8 mouse cellular contexts compared by ENCODE assay signal in the genomic region with DNA sequence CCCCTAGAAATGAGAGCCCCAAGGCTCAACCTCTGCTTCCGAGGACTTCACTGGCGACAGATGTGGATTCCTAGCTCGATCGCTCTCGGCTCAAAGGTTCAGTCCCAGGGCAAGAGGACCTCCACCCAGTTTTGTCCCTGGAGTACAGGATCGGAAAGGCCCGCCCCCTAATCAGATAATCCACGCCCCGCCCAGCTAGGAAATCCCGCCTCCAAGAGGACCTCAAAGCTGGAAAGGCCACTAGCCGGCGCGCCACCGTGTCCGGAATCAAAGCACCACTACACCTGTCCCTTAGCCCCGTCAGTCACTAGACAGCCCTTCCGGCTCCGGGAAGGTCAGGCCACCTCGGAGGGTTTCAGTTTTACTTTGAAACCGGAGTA. TPM values are rescaled to one million over a fixed set of nuclear protein-coding genes. Genes with fewer than 3 reads are reported as not detected.
A peak's percentile ranks its signal among the peaks of the same experiment; 100 is the strongest.
DNase-seq lines count a peak whose midpoint lies in the region; ATAC-seq and TF ChIP-seq lines count a peak whose summit lies in the region.

No protein-coding gene starts in this region.

- H3K27ac ChIP-seq in embryonic facial prominence, embryonic 13.5 days: peak overlapping the region; percentile 89
- H3K27ac ChIP-seq in kidney, adult 2 months (ENCODE audit: insufficient read depth, low read depth, low read length): peak overlapping the region; percentile 93
- H3K27ac ChIP-seq in limb, embryonic 12.5 days: peak overlapping the region; percentile 91
- peak overlapping the region; percentile 87 for H3K27ac ChIP-seq in midbrain, embryonic 13.5 days

- H3K9me3 ChIP-seq in embryonic facial prominence, embryonic 13.5 days: no peaks in the 10 kb centered on the region
- no peaks in the 10 kb centered on the region for H3K9me3 ChIP-seq in limb, embryonic 12.5 days
- no peaks in the 10 kb centered on the region for H3K9me3 ChIP-seq in midbrain, embryonic 13.5 days

- peak overlapping the region; percentile 76 for H3K9ac ChIP-seq in embryonic facial prominence, embryonic 13.5 days
- peak overlapping the region; percentile 75 for H3K9ac ChIP-seq in limb, embryonic 12.5 days (replicated peaks)
- peak overlapping the region; percentile 74 for H3K9ac ChIP-seq in midbrain, embryonic 13.5 days (replicated peaks)

- H3K4me1 ChIP-seq in embryonic facial prominence, embryonic 13.5 days: peaks cover 7% of the 10 kb centered on the region
- H3K4me1 ChIP-seq in kidney, adult 2 months (ENCODE audit: control insufficient read depth, insufficient read depth, low read length): no peaks in the 10 kb centered on the region
- peaks cover 8% of the 10 kb centered on the region for H3K4me1 ChIP-seq in limb, embryonic 12.5 days (replicated peaks)
- H3K4me1 ChIP-seq in midbrain, embryonic 13.5 days (replicated peaks): peaks cover 13% of the 10 kb centered on the region

- under 1% methylated on average over 20 of the region's 20 CpGs for WGBS in embryonic facial prominence, embryonic 13.5 days
- under 1% methylated on average over 20 of the region's 20 CpGs for WGBS in kidney, adult 2 months
- WGBS in limb, embryonic 12.5 days: under 1% methylated on average over 20 of the region's 20 CpGs
- under 1% methylated on average over 20 of the region's 20 CpGs for WGBS in midbrain, embryonic 13.5 days

- peak; percentile 85 for DNase-seq in 3T3-L1 (ENCODE audit: low read depth, low spot score)
- DNase-seq in adrenal gland, postnatal 4 days (ENCODE audit: low spot score in 2 of 2): peak; percentile 65 to 77
- peak; percentile 93 to 94 for DNase-seq in heart, adult 18-20 months
- DNase-seq in kidney, adult 2 months: peak; percentile 94
- DNase-seq in spleen, postnatal 14 days (ENCODE audit: low spot score in 2 of 2): peak; percentile 61 to 72

- H3K27me3 ChIP-seq in embryonic facial prominence, embryonic 13.5 days: no peaks in the 10 kb centered on the region
- no peaks in the 10 kb centered on the region for H3K27me3 ChIP-seq in kidney, adult 2 months (replicated peaks; ENCODE audit: control insufficient read depth, insufficient read depth, low read length)
- no peaks in the 10 kb centered on the region for H3K27me3 ChIP-seq in limb, embryonic 12.5 days
- H3K27me3 ChIP-seq in midbrain, embryonic 13.5 days: no peaks in the 10 kb centered on the region

- peak overlapping the region; percentile 71 for H3K4me2 ChIP-seq in embryonic facial prominence, embryonic 13.5 days
- peak overlapping the region; percentile 85 for H3K4me2 ChIP-seq in limb, embryonic 12.5 days
- H3K4me2 ChIP-seq in midbrain, embryonic 13.5 days (replicated peaks): peak overlapping the region; percentile 81

- ATAC-seq in embryonic facial prominence, embryonic 13.5 days (ENCODE audit: insufficient number of reproducible peaks, insufficient read depth, low FRiP score, low TSS enrichment, low read depth): peak; percentile 41; the same call in 1 of the 2 replicates
- ATAC-seq in limb, embryonic 12.5 days (ENCODE audit: insufficient number of reproducible peaks, insufficient read depth, low FRiP score, low TSS enrichment, low read depth): peak; percentile 32
- ATAC-seq in midbrain, embryonic 13.5 days: no peak; the same call in 1 of the 2 replicates

- peak overlapping the region; percentile 68 for H3K4me3 ChIP-seq in embryonic facial prominence, embryonic 13.5 days
- peak overlapping the region; percentile 78 for H3K4me3 ChIP-seq in kidney, adult 2 months (ENCODE audit: insufficient read depth, low read depth, low read length)
- peak overlapping the region; percentile 60 for H3K4me3 ChIP-seq in limb, embryonic 12.5 days (replicated peaks)
- H3K4me3 ChIP-seq in midbrain, embryonic 13.5 days (replicated peaks): peak overlapping the region; percentile 62

- peak; percentile 19 for TF ChIP-seq POLR2A in kidney, adult 2 months (IDR thresholded peaks at IDR 0.05; ENCODE audit: low read depth, low read length)

- TF ChIP-seq CTCF in kidney, adult 2 months (conservative IDR thresholded peaks at IDR 0.05; ENCODE audit: insufficient read depth, insufficient read length, low read depth, low read length): 0 out of 2 replicates have a peak, but pooled peaks have one; percentile 7

- peaks cover 37% of the 10 kb centered on the region for H3K36me3 ChIP-seq in embryonic facial prominence, embryonic 13.5 days
- no peaks in the 10 kb centered on the region for H3K36me3 ChIP-seq in kidney, adult 2 months (ENCODE audit: control insufficient read depth, insufficient read depth, low read length)
- peaks cover 38% of the 10 kb centered on the region for H3K36me3 ChIP-seq in limb, embryonic 12.5 days
- peaks cover 39% of the 10 kb centered on the region for H3K36me3 ChIP-seq in midbrain, embryonic 13.5 days

RNA-seq across cellular contexts. Expression of gene Dnpep, which starts 0.9 kb away (rescaled TPM):
- total RNA-seq in adrenal gland, postnatal 4 days (2021): 100 to 1,000 TPM; 106 to 113 TPM
- 110 and 112 TPM in 2 replicates for polyA plus RNA-seq in embryonic facial prominence, embryonic 13.5 days (2015; fragmentation: Nextera tagmentation; extraction: Ambion mirVana)
- 10 to 100 TPM; 80.9 to 88.3 TPM for total RNA-seq in heart, adult 18-20 months (2021)
- polyA plus RNA-seq in kidney, adult 2 months (2012; rRNA removed): 117 and 124 TPM in 2 replicates
- polyA plus RNA-seq in limb, embryonic 12.5 days (2016; fragmentation: Nextera tagmentation; extraction: Ambion mirVana): 111 TPM in 2 replicates
- 155 and 161 TPM in 2 replicates for polyA plus RNA-seq in midbrain, embryonic 13.5 days (2015; fragmentation: Nextera tagmentation; extraction: Ambion mirVana)

RNA-seq across cellular contexts. Expression of gene Resp18, which starts 38.6 kb away (rescaled TPM):
- total RNA-seq in adrenal gland, postnatal 4 days (2021): 100 to 1,000 TPM; 138 to 152 TPM
- polyA plus RNA-seq in embryonic facial prominence, embryonic 13.5 days (2015; fragmentation: Nextera tagmentation; extraction: Ambion mirVana): 1.7 and 2.1 TPM in 2 replicates
- total RNA-seq in heart, adult 18-20 months (2021): not detected
- 0.24 and 0.41 TPM in 2 replicates for polyA plus RNA-seq in kidney, adult 2 months (2012; rRNA removed)
- polyA plus RNA-seq in limb, embryonic 12.5 days (2016; fragmentation: Nextera tagmentation; extraction: Ambion mirVana): 0.83 TPM in 1 of 2 replicates, not detected in the other
- 97.4 and 99.9 TPM in 2 replicates for polyA plus RNA-seq in midbrain, embryonic 13.5 days (2015; fragmentation: Nextera tagmentation; extraction: Ambion mirVana)

RNA-seq across cellular contexts. Expression of gene Des, which starts 43.3 kb away (rescaled TPM):
- 10 to 100 TPM; 40.5 to 78.8 TPM for total RNA-seq in adrenal gland, postnatal 4 days (2021)
- polyA plus RNA-seq in embryonic facial prominence, embryonic 13.5 days (2015; fragmentation: Nextera tagmentation; extraction: Ambion mirVana): 9.9 and 13.8 TPM in 2 replicates
- 1,000 to 10,000 TPM; 1,347 to 1,386 TPM for total RNA-seq in heart, adult 18-20 months (2021)
- polyA plus RNA-seq in kidney, adult 2 months (2012; rRNA removed): 17.0 and 32.1 TPM in 2 replicates
- 23.5 and 25.3 TPM in 2 replicates for polyA plus RNA-seq in limb, embryonic 12.5 days (2016; fragmentation: Nextera tagmentation; extraction: Ambion mirVana)
- 0.84 and 1.1 TPM in 2 replicates for polyA plus RNA-seq in midbrain, embryonic 13.5 days (2015; fragmentation: Nextera tagmentation; extraction: Ambion mirVana)

RNA-seq across cellular contexts. Expression of gene Ptprn, which starts 52.5 kb away (rescaled TPM):
- total RNA-seq in adrenal gland, postnatal 4 days (2021): 10 to 100 TPM; 79.8 to 81.3 TPM
- polyA plus RNA-seq in embryonic facial prominence, embryonic 13.5 days (2015; fragmentation: Nextera tagmentation; extraction: Ambion mirVana): 0.37 and 0.54 TPM in 2 replicates
- total RNA-seq in heart, adult 18-20 months (2021): 1 to 10 TPM; 1.2 to 2.0 TPM
- 0.53 and 0.81 TPM in 2 replicates for polyA plus RNA-seq in kidney, adult 2 months (2012; rRNA removed)
- polyA plus RNA-seq in limb, embryonic 12.5 days (2016; fragmentation: Nextera tagmentation; extraction: Ambion mirVana): 0.20 and 0.35 TPM in 2 replicates
- 11.1 and 14.0 TPM in 2 replicates for polyA plus RNA-seq in midbrain, embryonic 13.5 days (2015; fragmentation: Nextera tagmentation; extraction: Ambion mirVana)

RNA-seq across cellular contexts. Expression of gene Speg, which starts 58.2 kb away (rescaled TPM):
- 10 to 100 TPM; 32.4 to 33.7 TPM for total RNA-seq in adrenal gland, postnatal 4 days (2021)
- 16.1 and 17.0 TPM in 2 replicates for polyA plus RNA-seq in embryonic facial prominence, embryonic 13.5 days (2015; fragmentation: Nextera tagmentation; extraction: Ambion mirVana)
- total RNA-seq in heart, adult 18-20 months (2021): 100 to 1,000 TPM; 115 TPM
- polyA plus RNA-seq in kidney, adult 2 months (2012; rRNA removed): 34.6 and 43.9 TPM in 2 replicates
- 30.4 and 30.7 TPM in 2 replicates for polyA plus RNA-seq in limb, embryonic 12.5 days (2016; fragmentation: Nextera tagmentation; extraction: Ambion mirVana)
- polyA plus RNA-seq in midbrain, embryonic 13.5 days (2015; fragmentation: Nextera tagmentation; extraction: Ambion mirVana): 11.2 and 12.8 TPM in 2 replicates

Comparison
In these comparisons a context has a peak if more than half of its experiments do, and no peak if none do; other contexts are left out.
1. RNA of gene Resp18, which starts 38.6 kb away (polyA plus RNA-seq): 97.4 to 99.9 TPM in midbrain, embryonic 13.5 days; 1.7 to 2.1 TPM in embryonic facial prominence, embryonic 13.5 days, 0.83 TPM in limb, embryonic 12.5 days and 0.24 to 0.41 TPM in kidney, adult 2 months; every median in the first group is over 10 times any median in the second.
2. Peak in every context shown above with its lines, with median percentiles within 50 percentile points of each other: DNase-seq, H3K27ac ChIP-seq, H3K4me2 ChIP-seq, H3K4me3 ChIP-seq and H3K9ac ChIP-seq.